Mouse (Mus musculus) hindbrain, embryonic 13.5 days (tissue): ENCODE results near the gene Zfp110. TPM values are rescaled to one million over a fixed set of nuclear protein-coding genes. Genes with fewer than 3 reads are reported as not detected.
A peak's percentile ranks its signal among the peaks of the same experiment; 100 is the strongest.
"Not testable (repeated sequence)": the region's sequence is repeated elsewhere in the genome, so short reads cannot be mapped to it uniquely, and the experiment has no call there.

Experiments used
- ATAC-seq: fragments of 200-750 bp; cut with Nextera tagmentation; 2 replicates; pipeline ENCODE4 v1.8.0; 2017; ENCODE audit warnings: moderate TSS enrichment; ENCODE audit not compliant: low FRiP score
- H3K27ac ChIP-seq: fragments of 300-500 bp; sonication (generic); 2 replicates; pipeline ENCODE4 v1.5.1; 2015; ENCODE audit warnings: inconsistent platforms, mild to moderate bottlenecking, moderate library complexity
- H3K27me3 ChIP-seq: fragments of 300-500 bp; sonication (generic); 2 replicates; pipeline ENCODE4 v1.6.1; 2015; ENCODE audit warnings: mild to moderate bottlenecking, inconsistent platforms
- H3K36me3 ChIP-seq: fragments of 300-500 bp; sonication (generic); 2 replicates; pipeline ENCODE4 v1.6.1; 2015; ENCODE audit warnings: mild to moderate bottlenecking, inconsistent platforms
- H3K4me1 ChIP-seq: fragments of 300-500 bp; sonication (generic); replicated peaks from 2 replicates; pipeline ENCODE4 v1.6.1; 2015; ENCODE audit warnings: inconsistent platforms
- H3K4me2 ChIP-seq: fragments of 300-500 bp; sonication (generic); 2 replicates; pipeline ENCODE4 v1.6.1; 2015; ENCODE audit warnings: inconsistent platforms, mild to moderate bottlenecking, moderate library complexity
- H3K4me3 ChIP-seq: fragments of 300-500 bp; sonication (generic); 2 replicates; pipeline ENCODE4 v1.5.1; 2015; ENCODE audit warnings: mild to moderate bottlenecking, inconsistent platforms
- H3K9ac ChIP-seq: fragments of 300-500 bp; sonication (generic); 2 replicates; pipeline ENCODE4 v1.6.1; 2015; ENCODE audit warnings: mild to moderate bottlenecking, inconsistent platforms
- H3K9me3 ChIP-seq: fragments of 300-500 bp; sonication (generic); 2 replicates; pipeline ENCODE4 v1.6.1; 2016; ENCODE audit warnings: inconsistent platforms
- WGBS: fragments of 180-500 bp; shearing (Covaris S2); methylation state at CpG from one replicate; pipeline ENCODE4 v1.1.7; 2015; 5-methylcytosine and 5-hydroxymethylcytosine counted together
- polyA plus RNA-seq: library from polyadenylated mRNA; unstranded; fragments of >200 nt; fragmentation: Nextera tagmentation; extraction: Ambion mirVana; gene quantifications from 2 replicates; pipeline ENCODE4 v1.2.1, GENCODE M21; 2015

Zfp110 gene
- polyA plus RNA-seq, 1 experiment from 2014 or later: 33.3 TPM

- WGBS: 93% methylated on average over 4 of the region's 4 CpGs
- H3K4me3 ChIP-seq: peak overlapping the region; percentile 53
Measured at GRCm38 (mm10) chr7:12835779-12836178, 1.2 kb downstream of the Zfp110 start.

GRCm38 (mm10) chr7:12874301-12874700 is 39.7 kb downstream of the Zfp110 start:
- H3K4me2 ChIP-seq: no peak overlapping the region
- peaks cover 11% of the 10 kb centered on the region for H3K9me3 ChIP-seq
- H3K4me1 ChIP-seq: no peaks in the 10 kb centered on the region
- ATAC-seq: no peak
- H3K36me3 ChIP-seq: no peaks in the 10 kb centered on the region
- no peak overlapping the region for H3K27ac ChIP-seq
- no peak overlapping the region for H3K4me3 ChIP-seq
- 28% methylated on average over 3 of the region's 3 CpGs for WGBS
- H3K9ac ChIP-seq: no peak overlapping the region
- 0 out of 2 replicates have a peak, but pooled peaks cover 6% of the 10 kb centered on the region for H3K27me3 ChIP-seq

More at GRCm38 (mm10) chr7:12835779-12836178, 1.2 kb downstream of the Zfp110 start:
- no peak for ATAC-seq
- Histone ChIP-seq H3K27me3 (no peaks in the 10 kb centered on the region), H3K9me3 (peaks cover 39% of the 10 kb centered on the region), H3K4me1 (no peaks in the 10 kb centered on the region), H3K9ac (no peak overlapping the region), H3K4me2 (peak overlapping the region; percentile 48), H3K27ac (no peak overlapping the region), H3K36me3 (peaks cover 46% of the 10 kb centered on the region)

GRCm38 (mm10) chr7:12880036-12880435 is 45.5 kb downstream of the Zfp110 start:
- peaks cover 23% of the 10 kb centered on the region for H3K4me1 ChIP-seq
- H3K4me3 ChIP-seq: no peak overlapping the region
- H3K36me3 ChIP-seq: peaks cover 8% of the 10 kb centered on the region
- H3K9ac ChIP-seq: no peak overlapping the region
- 0 out of 2 replicates have a peak, but pooled peaks cover 3% of the 10 kb centered on the region for H3K27me3 ChIP-seq
- no peak overlapping the region for H3K27ac ChIP-seq
- peak overlapping the region; percentile 83; the same call in 1 of the 2 replicates for H3K4me2 ChIP-seq
- no peak for ATAC-seq
- 0 out of 2 replicates have a peak, but pooled peaks cover 3% of the 10 kb centered on the region for H3K9me3 ChIP-seq

GRCm38 (mm10) chr7:12880497-12880896 is 45.9 kb downstream of the Zfp110 start:
- H3K27me3 ChIP-seq, H3K9me3 ChIP-seq: not testable (repeated sequence)
- peak overlapping the region; percentile 83 for H3K4me2 ChIP-seq
- H3K4me1 ChIP-seq: peaks cover 23% of the 10 kb centered on the region
- peaks cover 12% of the 10 kb centered on the region for H3K36me3 ChIP-seq
- H3K27ac ChIP-seq: peak overlapping the region; percentile 49; the same call in 1 of the 2 replicates
- peak; percentile 44 for ATAC-seq
- WGBS: 49% methylated on average over 8 of the region's 8 CpGs
- H3K4me3 ChIP-seq: peak overlapping the region; percentile 77
- H3K9ac ChIP-seq: peak overlapping the region; percentile 92

- peaks cover 18% of the 10 kb centered on the region for H3K36me3 ChIP-seq
- H3K9me3 ChIP-seq: no peaks in the 10 kb centered on the region
- peak within 1 kb of the TSS; percentile 92 for H3K9ac ChIP-seq
- H3K27ac ChIP-seq: peak within 1 kb of the TSS; percentile 49
- peaks cover 23% of the 10 kb centered on the region for H3K4me1 ChIP-seq
- peak; percentile 98 for ATAC-seq
- H3K27me3 ChIP-seq: no peaks in the 10 kb centered on the region
- peak within 1 kb of the TSS; percentile 77 for H3K4me3 ChIP-seq
- WGBS: 1% methylated on average over 35 of the region's 35 CpGs
- peak within 1 kb of the TSS; percentile 83 for H3K4me2 ChIP-seq
Measured at GRCm38 (mm10) chr7:12880911-12881660, 46.5 kb downstream of the Zfp110 start, which contains the start of gene Zfp128. Gene Zfp128, plus strand, starts transcription at chr7:12881177.

- no peak overlapping the region for H3K9ac ChIP-seq
- no peak for ATAC-seq
Measured at GRCm38 (mm10) chr7:12886563-12887266, 52.2 kb downstream of the Zfp110 start.

GRCm38 (mm10) chr7:12887585-12887984 is 53.0 kb downstream of the Zfp110 start:
- Histone ChIP-seq H3K9me3 (no peaks in the 10 kb centered on the region), H3K27me3 (no peaks in the 10 kb centered on the region), H3K9ac (no peak overlapping the region), H3K4me2 (no peak overlapping the region), H3K4me3 (no peak overlapping the region), H3K27ac (no peak overlapping the region), H3K36me3 (peaks cover 81% of the 10 kb centered on the region), H3K4me1 (peaks cover 6% of the 10 kb centered on the region)
- ATAC-seq: no peak
- 98% methylated on average over 5 of the region's 5 CpGs for WGBS

More at GRCm38 (mm10) chr7:12886563-12887266, 52.2 kb downstream of the Zfp110 start:
- Histone ChIP-seq H3K27me3 (no peaks in the 10 kb centered on the region), H3K4me3 (no peak overlapping the region), H3K36me3 (peaks cover 73% of the 10 kb centered on the region), H3K9me3 (no peaks in the 10 kb centered on the region), H3K27ac (no peak overlapping the region), H3K4me1 (peaks cover 14% of the 10 kb centered on the region), H3K4me2 (no peak overlapping the region)
- WGBS: 95% methylated on average over 12 of the region's 12 CpGs

GRCm38 (mm10) chr7:12890928-12891327 is 56.4 kb downstream of the Zfp110 start:
- WGBS: 93% methylated on average over 14 of the region's 14 CpGs
- Histone ChIP-seq H3K9ac (no peak overlapping the region), H3K36me3 (peaks cover 65% of the 10 kb centered on the region), H3K4me2 (no peak overlapping the region), H3K9me3 (no peaks in the 10 kb centered on the region), H3K27ac (no peak overlapping the region), H3K4me1 (no peaks in the 10 kb centered on the region), H3K27me3 (no peaks in the 10 kb centered on the region), H3K4me3 (no peak overlapping the region)
- ATAC-seq: no peak

GRCm38 (mm10) chr7:12891334-12891733 is 56.8 kb downstream of the Zfp110 start:
- ATAC-seq: no peak
- Histone ChIP-seq H3K4me1 (no peaks in the 10 kb centered on the region), H3K27ac (no peak overlapping the region), H3K27me3 (no peaks in the 10 kb centered on the region), H3K9me3 (no peaks in the 10 kb centered on the region), H3K9ac (no peak overlapping the region), H3K4me2 (no peak overlapping the region), H3K4me3 (no peak overlapping the region), H3K36me3 (peaks cover 61% of the 10 kb centered on the region)
- 88% methylated on average over 1 of the region's 1 CpGs for WGBS

GRCm38 (mm10) chr7:12897655-12898410 is 63.3 kb downstream of the Zfp110 start, which contains the start of gene Zscan22:
Gene Zscan22, plus strand, starts transcription at chr7:12897815.
- peak; percentile 98 for ATAC-seq
- H3K36me3 ChIP-seq: peaks cover 6% of the 10 kb centered on the region
- peaks cover 16% of the 10 kb centered on the region for H3K4me1 ChIP-seq
- H3K27ac ChIP-seq: no peak within 1 kb of the TSS
- WGBS: 6% methylated on average over 36 of the region's 36 CpGs
- peak within 1 kb of the TSS; percentile 73 for H3K9ac ChIP-seq
- H3K9me3 ChIP-seq: no peaks in the 10 kb centered on the region
- no peaks in the 10 kb centered on the region for H3K27me3 ChIP-seq
- H3K4me2 ChIP-seq: peak within 1 kb of the TSS; percentile 49
- peak within 1 kb of the TSS; percentile 55 for H3K4me3 ChIP-seq
